Mouse (Mus musculus) ES-E14 (cell line): ENCODE data around the gene Pde6c. TPM values are rescaled to one million over a fixed set of nuclear protein-coding genes. Genes with fewer than 3 reads are reported as not detected.

Experiments used
- DNase-seq: peaks from one replicate; pipeline ENCODE4 v3.0.0-alpha.2; 2013; ENCODE audit warnings: low read depth, low spot score
- H3K27ac ChIP-seq: 2 replicates; pipeline ENCODE4 v1.5.1; 2012; ENCODE audit warnings: low read depth, mild to moderate bottlenecking, low read length, moderate library complexity, mixed read lengths; ENCODE audit not compliant: poor library complexity, insufficient read depth, severe bottlenecking
- H3K36me3 ChIP-seq: 2 replicates; pipeline ENCODE4 v1.6.1; 2012; ENCODE audit warnings: mild to moderate bottlenecking, low read length, moderate library complexity, mixed read lengths; ENCODE audit not compliant: control insufficient read depth, poor library complexity, insufficient read depth, severe bottlenecking
- H3K4me1 ChIP-seq, 2 experiments: fragments of 150-350 bp in 1 of 2; sonication (generic) in 1 of 2; 2 replicates each; pipeline ENCODE4 v1.6.1; 2012; ENCODE audit warnings: low read length in 2 of 2, mild to moderate bottlenecking in 1 of 2, mixed read lengths in 1 of 2; ENCODE audit not compliant: control insufficient read depth in 2 of 2, insufficient read depth in 2 of 2, poor library complexity in 1 of 2
- H3K4me3 ChIP-seq, 2 experiments: fragments of 150-350 bp in 1 of 2; sonication (generic) in 1 of 2; 2 replicates each; pipeline ENCODE4 v1.5.1; 2012; ENCODE audit warnings: low read length in 2 of 2, low read depth in 1 of 2, mild to moderate bottlenecking in 1 of 2, mixed read lengths in 1 of 2; ENCODE audit not compliant: insufficient read depth in 1 of 2, poor library complexity in 1 of 2, severe bottlenecking in 1 of 2
- H3K9ac ChIP-seq: 2 replicates; pipeline ENCODE4 v1.6.1; 2012; ENCODE audit warnings: low read depth, mild to moderate bottlenecking, low read length, mixed read lengths; ENCODE audit not compliant: poor library complexity, insufficient read depth, severe bottlenecking
- H3K9me3 ChIP-seq: fragments of 150-350 bp; sonication (generic); 2 replicates; pipeline ENCODE4 v1.6.1; 2012; ENCODE audit warnings: low read depth, mild to moderate bottlenecking, low read length; ENCODE audit not compliant: control insufficient read depth, insufficient read depth
- CHD2 ChIP-seq: IDR thresholded peaks from 2 replicates; pipeline ENCODE4 v1.6.1; 2014; ENCODE audit warnings: mild to moderate bottlenecking, low read depth, low read length, inconsistent platforms
- HCFC1 ChIP-seq: IDR thresholded peaks from 2 replicates; pipeline ENCODE4 v1.6.1; 2012; ENCODE audit warnings: low read length, inconsistent platforms, borderline replicate concordance; ENCODE audit not compliant: insufficient read depth
- MAFK ChIP-seq: IDR thresholded peaks from 2 replicates; pipeline ENCODE4 v1.6.1; 2014; ENCODE audit warnings: mild to moderate bottlenecking, low read depth, low read length, inconsistent platforms; ENCODE audit not compliant: insufficient read depth
- ZC3H11A ChIP-seq: IDR thresholded peaks from 2 replicates; pipeline ENCODE4 v1.6.1; 2012; ENCODE audit warnings: low read depth, mild to moderate bottlenecking, inconsistent platforms, low read length, borderline replicate concordance
- ZNF384 ChIP-seq: IDR thresholded peaks from 2 replicates; pipeline ENCODE4 v1.6.1; 2012; ENCODE audit warnings: low read depth, low read length, inconsistent platforms
- in situ Hi-C, 2 experiments: fragments of 600-800 bp; cut with MboI; formaldehyde crosslinking; loops; one replicate each; pipeline ENCODE4 v1.15.1; 2025; ENCODE audit warnings: low sequenced_read_pairs in 2 of 2, inconsistent platforms in 1 of 2; ENCODE audit not compliant: unreplicated experiment in 2 of 2
- total RNA-seq: library from RNA; depleted of rRNA; stranded (reverse); fragments of 300-350 nt; gene quantifications from 2 replicates; pipeline ENCODE4 v1.2.3, GENCODE M21; 2012

Pde6c gene
- total RNA-seq, 1 experiment = not detected

- Histone ChIP-seq H3K4me3 (no peak overlapping the region), H3K36me3 (no peaks in the 10 kb centered on the region), H3K4me1 (no peaks in the 10 kb centered on the region), H3K9ac (no peak overlapping the region), H3K9me3 (no peaks in the 10 kb centered on the region), H3K27ac (no peak overlapping the region)
- in situ Hi-C loops = no loop called here
- peak; percentile 38 for DNase-seq
- TF ChIP-seq ZC3H11A (peak; percentile 70; the same call in 1 of the 2 replicates), MAFK (no peak)
These were observed 23.7 kb downstream of the Pde6c start for GRCm38 (mm10) chr19:38156243-38156642.

DNA sequence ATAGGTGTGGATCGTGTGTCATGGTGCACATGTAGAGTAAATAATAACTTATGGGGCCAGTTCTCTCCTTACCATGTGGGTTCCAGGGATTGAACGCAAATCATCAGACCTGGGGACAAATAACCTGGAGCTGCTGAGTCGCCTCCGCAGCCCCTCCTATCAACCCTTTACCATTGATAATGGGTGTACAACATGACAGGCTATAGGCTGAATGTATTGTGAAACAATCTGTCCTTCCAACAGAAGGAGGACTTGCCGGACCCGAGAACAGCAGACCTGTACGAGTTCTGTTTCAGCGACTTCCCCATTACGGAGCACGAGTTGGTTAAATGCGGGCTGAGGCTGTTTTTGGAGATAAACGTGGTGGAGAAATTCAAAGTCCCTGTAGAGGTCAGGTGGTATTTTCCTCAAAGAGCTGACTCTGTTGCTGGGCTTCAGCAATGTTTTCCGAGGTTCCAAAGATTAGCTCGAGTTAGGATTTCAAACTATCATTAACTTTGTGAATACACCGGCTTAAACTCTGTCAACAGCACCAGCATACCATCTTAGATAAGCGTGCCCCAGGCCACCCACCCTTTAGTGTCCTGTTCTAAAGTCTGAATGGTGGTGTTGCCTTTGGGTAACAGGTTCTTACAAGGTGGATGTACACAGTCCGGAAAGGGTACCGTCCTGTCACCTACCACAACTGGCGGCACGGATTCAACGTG lies 29.2 kb downstream of the Pde6c start:
- in situ Hi-C loops = no loop called here
- H3K4me3 ChIP-seq = no peak overlapping the region
- H3K4me1 ChIP-seq = no peaks in the 10 kb centered on the region
- no peaks in the 10 kb centered on the region for H3K36me3 ChIP-seq
- DNase-seq = no peak
- no peak overlapping the region for H3K9ac ChIP-seq
- H3K27ac ChIP-seq = no peak overlapping the region
- H3K9me3 ChIP-seq = no peaks in the 10 kb centered on the region
- TF ChIP-seq HCFC1 (no peak), ZNF384 (no peak), MAFK (no peak), ZC3H11A (no peak), CHD2 (no peak)

- Histone ChIP-seq H3K9ac (no peak overlapping the region), H3K9me3 (no peaks in the 10 kb centered on the region), H3K4me1 (no peaks in the 10 kb centered on the region), H3K27ac (no peak overlapping the region), H3K4me3 (no peak overlapping the region), H3K36me3 (no peaks in the 10 kb centered on the region)
- no peak for DNase-seq
- TF ChIP-seq HCFC1 (no peak), ZNF384 (no peak), ZC3H11A (no peak), MAFK (no peak), CHD2 (no peak)
- in situ Hi-C loops = no loop called here
These were observed 32.1 kb downstream of the Pde6c start for GRCm38 (mm10) chr19:38164633-38165032.

- in situ Hi-C loops = loop anchor here in 1 of 2 experiments (25.0 kb wide), 1 partner anchor 217 kb away; no protein-coding TSS in a partner anchor
- Histone ChIP-seq H3K4me1 (peaks cover 0 to 3% of the 10 kb centered on the region in 2 experiments; a peak in 1 of 4 replicates), H3K36me3 (peaks cover 2% of the 10 kb centered on the region; the same call in 1 of the 2 replicates), H3K9me3 (no peaks in the 10 kb centered on the region), H3K27ac (no peak overlapping the region), H3K9ac (no peak overlapping the region), H3K4me3 (no peak overlapping the region)
- no peak for DNase-seq
- no peak for TF ChIP-seq ZNF384
- no peak for TF ChIP-seq CHD2
- TF ChIP-seq MAFK = no peak
- no peak for TF ChIP-seq ZC3H11A
- no peak for TF ChIP-seq HCFC1
These were observed 47.1 kb downstream of the Pde6c start for GRCm38 (mm10) chr19:38179675-38180074.
